Mouse (Mus musculus) intestine, embryonic 16.5 days (tissue): ENCODE measurements at regions not wholly inside any gene's neighbourhood (a gene's known extent, or its start where the extent isn't known, plus 50 kb on each side); places are given as distances from the start of the nearest gene placed in this dataset.

Experiments
- ATAC-seq: fragments of 200-750 bp; cut with Nextera tagmentation; 2 replicates; pipeline ENCODE4 v1.8.0; 2017; ENCODE audit warnings: moderate TSS enrichment, moderate library complexity
- H3K27ac ChIP-seq: fragments of 300-500 bp; sonication (generic); 2 replicates; pipeline ENCODE4 v1.5.1; 2014; ENCODE audit warnings: mild to moderate bottlenecking, low read length
- H3K27me3 ChIP-seq: fragments of 300-500 bp; sonication (generic); replicated peaks from 2 replicates; pipeline ENCODE4 v1.6.1; 2014; ENCODE audit warnings: low read length, control low read depth, mixed read lengths; ENCODE audit not compliant: control insufficient read depth, insufficient read depth
- H3K36me3 ChIP-seq: fragments of 300-500 bp; sonication (generic); 2 replicates; pipeline ENCODE4 v1.6.1; 2014; ENCODE audit warnings: low read length, control low read depth; ENCODE audit not compliant: control insufficient read depth, insufficient read depth
- H3K4me1 ChIP-seq: fragments of 300-500 bp; sonication (generic); 2 replicates; pipeline ENCODE4 v1.6.1; 2014; ENCODE audit warnings: low read length, control low read depth, mixed read lengths; ENCODE audit not compliant: control insufficient read depth, insufficient read depth
- H3K4me2 ChIP-seq: fragments of 300-500 bp; sonication (generic); 2 replicates; pipeline ENCODE4 v1.6.1; 2014; ENCODE audit warnings: low read depth, low read length, control low read depth
- H3K4me3 ChIP-seq: fragments of 300-500 bp; sonication (generic); 2 replicates; pipeline ENCODE4 v1.5.1; 2014; ENCODE audit warnings: mild to moderate bottlenecking, low read length
- H3K9ac ChIP-seq: fragments of 300-500 bp; sonication (generic); 2 replicates; pipeline ENCODE4 v1.6.1; 2014; ENCODE audit warnings: low read depth, low read length
- H3K9me3 ChIP-seq: fragments of 300-500 bp; sonication (generic); 2 replicates; pipeline ENCODE4 v1.6.1; 2016; ENCODE audit warnings: low read length, control low read depth; ENCODE audit not compliant: control insufficient read depth
- WGBS: fragments of 180-500 bp; shearing (Covaris S2); extraction: QIAGEN DNeasy Blood & Tissue Kit; methylation state at CpG from one replicate; pipeline ENCODE4 v1.1.7; 2014; 5-methylcytosine and 5-hydroxymethylcytosine counted together

- Histone ChIP-seq H3K36me3 (no peaks in the 10 kb centered on the region), H3K9ac (no peak overlapping the region), H3K4me2 (no peak overlapping the region), H3K27me3 (no peaks in the 10 kb centered on the region), H3K27ac (no peak overlapping the region), H3K9me3 (no peaks in the 10 kb centered on the region), H3K4me3 (no peak overlapping the region), H3K4me1 (no peaks in the 10 kb centered on the region)
- WGBS: 77% methylated on average over 4 of the region's 4 CpGs
- no peak for ATAC-seq
Measured at GRCm38 (mm10) chr4:48924576-48925459, 134.3 kb upstream of the Plppr1 start.

GRCm38 (mm10) chr4:48938420-48938819, 120.7 kb upstream of the Plppr1 start:
- peak; percentile 96 for ATAC-seq
- H3K36me3 ChIP-seq: no peaks in the 10 kb centered on the region
- WGBS: 61% methylated on average over 1 of the region's 1 CpGs
- no peak overlapping the region for H3K9ac ChIP-seq
- no peak overlapping the region for H3K27ac ChIP-seq
- H3K9me3 ChIP-seq: no peaks in the 10 kb centered on the region
- H3K4me2 ChIP-seq: no peak overlapping the region
- H3K27me3 ChIP-seq: no peaks in the 10 kb centered on the region
- no peak overlapping the region for H3K4me3 ChIP-seq
- no peaks in the 10 kb centered on the region for H3K4me1 ChIP-seq

- Histone ChIP-seq H3K9me3 (no peaks in the 10 kb centered on the region), H3K27ac (no peak overlapping the region), H3K4me2 (no peak overlapping the region), H3K9ac (no peak overlapping the region), H3K27me3 (no peaks in the 10 kb centered on the region), H3K4me1 (no peaks in the 10 kb centered on the region), H3K36me3 (no peaks in the 10 kb centered on the region), H3K4me3 (no peak overlapping the region)
- 87% methylated on average over 6 of the region's 6 CpGs for WGBS
- ATAC-seq: no peak
Measured at GRCm38 (mm10) chr4:48938892-48939291, 120.2 kb upstream of the Plppr1 start.

GRCm38 (mm10) chr4:48945266-48945818, 113.7 kb upstream of the Plppr1 start:
- no peak overlapping the region for H3K4me2 ChIP-seq
- H3K27ac ChIP-seq: no peak overlapping the region
- no peaks in the 10 kb centered on the region for H3K9me3 ChIP-seq
- H3K4me3 ChIP-seq: no peak overlapping the region
- no peak for ATAC-seq
- no peaks in the 10 kb centered on the region for H3K36me3 ChIP-seq
- no peak overlapping the region for H3K9ac ChIP-seq
- 86% methylated on average over 2 of the region's 2 CpGs for WGBS
- no peaks in the 10 kb centered on the region for H3K4me1 ChIP-seq
- H3K27me3 ChIP-seq: no peaks in the 10 kb centered on the region

- H3K27me3 ChIP-seq: no peaks in the 10 kb centered on the region
- no peak overlapping the region for H3K4me3 ChIP-seq
- WGBS: 69% methylated on average over 1 of the region's 1 CpGs
- no peaks in the 10 kb centered on the region for H3K4me1 ChIP-seq
- H3K27ac ChIP-seq: no peak overlapping the region
- no peaks in the 10 kb centered on the region for H3K36me3 ChIP-seq
- no peak overlapping the region for H3K9ac ChIP-seq
- no peaks in the 10 kb centered on the region for H3K9me3 ChIP-seq
- H3K4me2 ChIP-seq: no peak overlapping the region
- no peak for ATAC-seq
Measured at GRCm38 (mm10) chr4:48952965-48953364, 106.1 kb upstream of the Plppr1 start.

GRCm38 (mm10) chr4:48975810-48976209, 83.3 kb upstream of the Plppr1 start:
- H3K27ac ChIP-seq: no peak overlapping the region
- H3K9ac ChIP-seq: no peak overlapping the region
- no peaks in the 10 kb centered on the region for H3K27me3 ChIP-seq
- H3K36me3 ChIP-seq: no peaks in the 10 kb centered on the region
- WGBS: 89% methylated on average over 4 of the region's 4 CpGs
- ATAC-seq: no peak
- no peaks in the 10 kb centered on the region for H3K4me1 ChIP-seq
- H3K4me2 ChIP-seq: no peak overlapping the region
- no peak overlapping the region for H3K4me3 ChIP-seq
- H3K9me3 ChIP-seq: no peaks in the 10 kb centered on the region

- WGBS: 77% methylated on average over 3 of the region's 3 CpGs
- Histone ChIP-seq H3K27me3 (no peaks in the 10 kb centered on the region), H3K36me3 (no peaks in the 10 kb centered on the region), H3K9ac (no peak overlapping the region), H3K9me3 (no peaks in the 10 kb centered on the region), H3K27ac (no peak overlapping the region), H3K4me1 (no peaks in the 10 kb centered on the region), H3K4me2 (no peak overlapping the region), H3K4me3 (no peak overlapping the region)
- no peak for ATAC-seq
Measured at GRCm38 (mm10) chr4:48992021-48992420, 67.1 kb upstream of the Plppr1 start.
